Comparison of ENCODE assay signal across 12 mouse cellular contexts in genomic region chr13:43763301-43763994, GRCm38 (mm10).
"Had no signal": no experiment of that assay in that cellular context is flagged by ENCODE, and none has a peak within 500 bp of the region (broad histone marks: within the 10 kb centered on the region; RNA-seq: fewer than 3 reads in every experiment).

No protein-coding gene starts in this region.

- H3K9me3 ChIP-seq: kidney, embryonic 15.5 days; limb, embryonic 10.5 days; liver, embryonic 15.5 days; midbrain, embryonic 15.5 days; neural tube, embryonic 12.5 days had no signal

- H3K36me3 ChIP-seq: kidney, embryonic 15.5 days; limb, embryonic 10.5 days; liver, embryonic 15.5 days; midbrain, embryonic 15.5 days; neural tube, embryonic 12.5 days had no signal

- H3K4me2 ChIP-seq: kidney, embryonic 15.5 days; liver, embryonic 11.5 days; liver, embryonic 15.5 days; midbrain, embryonic 11.5 days; midbrain, embryonic 15.5 days; neural tube, embryonic 12.5 days had no signal

- ATAC-seq: midbrain, embryonic 15.5 days had no signal

- H3K4me1 ChIP-seq: liver, embryonic 15.5 days; midbrain, embryonic 15.5 days had no signal

- H3K4me3 ChIP-seq: kidney, embryonic 15.5 days; limb, embryonic 10.5 days; liver, embryonic 15.5 days; megakaryocyte, embryonic 14.5 days; midbrain, embryonic 15.5 days; neural tube, embryonic 12.5 days had no signal

- H3K9ac ChIP-seq: kidney, embryonic 15.5 days; liver, embryonic 15.5 days; midbrain, embryonic 15.5 days; neural tube, embryonic 12.5 days had no signal

- H3K27me3 ChIP-seq: kidney, embryonic 15.5 days; liver, embryonic 15.5 days; midbrain, embryonic 15.5 days; neural tube, embryonic 12.5 days had no signal

- DNase-seq: lung, adult 2 months; spleen, adult 18-20 months had no signal

- H3K27ac ChIP-seq: kidney, embryonic 15.5 days; limb, embryonic 10.5 days; liver, embryonic 15.5 days; macrophage; midbrain, embryonic 15.5 days; neural tube, embryonic 12.5 days; stomach, postnatal 0 days had no signal
